ENCODE assay signal across 15 mouse cellular contexts in the genomic region with DNA sequence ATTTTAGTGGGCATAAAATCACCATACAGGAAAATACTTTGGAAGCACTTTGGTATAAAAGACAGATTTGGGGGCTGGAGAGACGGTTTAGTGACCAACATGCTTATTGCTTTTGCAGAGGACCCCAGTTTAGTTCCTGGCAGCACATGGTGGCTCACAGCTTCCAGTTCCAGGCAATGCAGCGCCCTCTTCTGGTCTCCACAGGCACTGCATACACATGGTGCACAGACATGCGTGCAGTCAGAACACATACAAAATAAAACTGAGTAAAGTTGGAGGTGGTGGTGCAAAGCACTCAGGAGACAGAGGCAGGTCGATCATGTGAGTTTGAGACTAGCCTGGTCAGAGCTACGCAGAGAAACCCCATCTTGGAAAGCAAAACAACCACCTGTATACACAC. TPM values are rescaled to one million over a fixed set of nuclear protein-coding genes. Genes with fewer than 3 reads are reported as not detected.
DNase-seq lines count a peak whose midpoint lies in the region; ATAC-seq and TF ChIP-seq lines count a peak whose summit lies in the region.
"Had no signal": no experiment of that assay in that cellular context is flagged by ENCODE, and none has a peak within 500 bp of the region (broad histone marks: within the 10 kb centered on the region; RNA-seq: fewer than 3 reads in every experiment).

No protein-coding gene starts in this region.

- H3K9ac ChIP-seq in hindbrain, postnatal 0 days (replicated peaks; ENCODE audit: low read length) = no peak overlapping the region
- no peak overlapping the region for H3K9ac ChIP-seq in hindbrain, embryonic 14.5 days
- H3K9ac ChIP-seq: embryonic facial prominence, embryonic 12.5 days; intestine, embryonic 15.5 days; midbrain, embryonic 13.5 days had no signal

- no peak for TF ChIP-seq POLR2A in lung, adult 2 months (IDR thresholded peaks at IDR 0.05; ENCODE audit: borderline replicate concordance, extremely low read depth, low read depth, low read length)

- 86% methylated on average over 5 of the region's 5 CpGs for WGBS in hindbrain, postnatal 0 days
- WGBS in hindbrain, embryonic 14.5 days = 88% methylated on average over 5 of the region's 5 CpGs
- WGBS in lung, adult 2 months = 91% methylated on average over 5 of the region's 5 CpGs

- H3K4me3 ChIP-seq in hindbrain, postnatal 0 days (ENCODE audit: low read length) = no peak overlapping the region
- H3K4me3 ChIP-seq in hindbrain, embryonic 14.5 days (replicated peaks; ENCODE audit: low read length) = no peak overlapping the region
- H3K4me3 ChIP-seq in lung, adult 2 months (replicated peaks; ENCODE audit: extremely low read depth, low read depth, low read length) = no peak overlapping the region
- no peak overlapping the region for H3K4me3 ChIP-seq in E14TG2a.4 (replicated peaks; ENCODE audit: low read length)
- H3K4me3 ChIP-seq: embryonic facial prominence, embryonic 12.5 days; intestine, embryonic 15.5 days; midbrain, embryonic 13.5 days had no signal

- DNase-seq in hindbrain, postnatal 0 days (ENCODE audit: low spot score) = no peak
- no peak for DNase-seq in hindbrain, embryonic 14.5 days (ENCODE audit: low spot score)
- no peak for DNase-seq in lung, adult 2 months
- DNase-seq in lung, postnatal 25 days (ENCODE audit: low spot score) = no peak
- peak; percentile 77 for DNase-seq in R1 (ENCODE audit: low read depth, low spot score)
- DNase-seq in thymus, postnatal 4 days = no peak
- DNase-seq in kidney, postnatal 10 days = no peak
- DNase-seq: cerebellum, postnatal 36 days; gastrocnemius, postnatal 36 days; lung, postnatal 4 days; right cerebral cortex, postnatal 25 days had no signal

- H3K36me3 ChIP-seq in hindbrain, postnatal 0 days (ENCODE audit: insufficient read depth, low read length) = peaks cover 7% of the 10 kb centered on the region; the same call in 1 of the 2 replicates
- H3K36me3 ChIP-seq in hindbrain, embryonic 14.5 days (replicated peaks; ENCODE audit: control insufficient read depth, insufficient read depth) = peaks cover 14% of the 10 kb centered on the region
- peaks cover 28% of the 10 kb centered on the region for H3K36me3 ChIP-seq in E14TG2a.4 (ENCODE audit: insufficient read depth, low read length)

- H3K27me3 ChIP-seq in hindbrain, postnatal 0 days (ENCODE audit: insufficient read depth, low read length) = no peaks in the 10 kb centered on the region
- H3K27me3 ChIP-seq in hindbrain, embryonic 14.5 days (ENCODE audit: control insufficient read depth, insufficient read depth, low read length) = no peaks in the 10 kb centered on the region
- H3K27me3 ChIP-seq in E14TG2a.4 (ENCODE audit: insufficient read depth, low read length) = peaks cover 33% of the 10 kb centered on the region
- H3K27me3 ChIP-seq: embryonic facial prominence, embryonic 12.5 days; intestine, embryonic 15.5 days; midbrain, embryonic 13.5 days had no signal

- H3K4me2 ChIP-seq in hindbrain, postnatal 0 days (ENCODE audit: low read depth, low read length) = no peak overlapping the region
- no peak overlapping the region for H3K4me2 ChIP-seq in hindbrain, embryonic 14.5 days (replicated peaks)
- H3K4me2 ChIP-seq: embryonic facial prominence, embryonic 12.5 days; intestine, embryonic 15.5 days; midbrain, embryonic 13.5 days had no signal

- peak; percentile 55 for TF ChIP-seq CTCF in hindbrain, postnatal 0 days (IDR thresholded peaks at IDR 0.05; ENCODE audit: low read depth)
- TF ChIP-seq CTCF in lung, adult 2 months (IDR thresholded peaks at IDR 0.05; ENCODE audit: insufficient read depth, low read length) = 0 out of 2 replicates have a peak, but pooled peaks have one; percentile 12
- peak; percentile 86 for TF ChIP-seq CTCF in E14TG2a.4 (conservative IDR thresholded peaks at IDR 0.05; ENCODE audit: low read length)

- no peaks in the 10 kb centered on the region for H3K4me1 ChIP-seq in hindbrain, postnatal 0 days (ENCODE audit: insufficient read depth, low read length)
- H3K4me1 ChIP-seq in hindbrain, embryonic 14.5 days (replicated peaks; ENCODE audit: control insufficient read depth, insufficient read depth, low read length) = no peaks in the 10 kb centered on the region
- no peaks in the 10 kb centered on the region for H3K4me1 ChIP-seq in lung, adult 2 months (ENCODE audit: control insufficient read depth, insufficient read depth, low read length)
- peaks cover 49% of the 10 kb centered on the region for H3K4me1 ChIP-seq in E14TG2a.4 (replicated peaks; ENCODE audit: low read depth, low read length)
- H3K4me1 ChIP-seq: embryonic facial prominence, embryonic 12.5 days; intestine, embryonic 15.5 days; midbrain, embryonic 13.5 days had no signal

- no peak overlapping the region for H3K27ac ChIP-seq in hindbrain, postnatal 0 days
- H3K27ac ChIP-seq in hindbrain, embryonic 14.5 days = no peak overlapping the region
- H3K27ac ChIP-seq: embryonic facial prominence, embryonic 12.5 days; intestine, embryonic 15.5 days; midbrain, embryonic 13.5 days had no signal

- no peak for ATAC-seq in hindbrain, postnatal 0 days
- no peak for ATAC-seq in hindbrain, embryonic 14.5 days (ENCODE audit: low FRiP score)
- ATAC-seq: intestine, embryonic 15.5 days; midbrain, embryonic 13.5 days had no signal

- H3K9me3 ChIP-seq in hindbrain, postnatal 0 days (ENCODE audit: low read length) = no peaks in the 10 kb centered on the region
- no peaks in the 10 kb centered on the region for H3K9me3 ChIP-seq in hindbrain, embryonic 14.5 days (ENCODE audit: control insufficient read depth, low read length)
- H3K9me3 ChIP-seq in E14TG2a.4 (ENCODE audit: low read length) = peaks cover 3% of the 10 kb centered on the region; the same call in 1 of the 2 replicates
- H3K9me3 ChIP-seq: embryonic facial prominence, embryonic 12.5 days; intestine, embryonic 15.5 days; midbrain, embryonic 13.5 days had no signal

RNA-seq across cellular contexts. Expression of gene Zfp64, which starts 32.9 kb away (rescaled TPM):
- total RNA-seq in hindbrain, postnatal 0 days (2014; rRNA removed) = 32.1 and 44.3 TPM in 2 replicates
- 24.9 and 27.5 TPM in 2 replicates for polyA plus RNA-seq in hindbrain, postnatal 0 days (2015; fragmentation: Nextera tagmentation; extraction: Ambion mirVana)
- polyA plus RNA-seq in hindbrain, embryonic 14.5 days (2014; fragmentation: Nextera tagmentation; extraction: Ambion mirVana) = 27.3 and 29.7 TPM in 2 replicates
- polyA plus RNA-seq in lung, adult 2 months (2012; rRNA removed) = 26.5 and 29.9 TPM in 2 replicates

Comparison
In these comparisons a context has a peak if more than half of its experiments do, and no peak if none do; other contexts are left out.
1. CTCF ChIP-seq: peak in every context shown above with its lines; median percentile 86 in E14TG2a.4; 55 in hindbrain, postnatal 0 days; 12 in lung, adult 2 months.